Mouse (Mus musculus): ENCODE measurements around the gene Tfdp1. TPM values are rescaled to one million over a fixed set of nuclear protein-coding genes. Genes with fewer than 3 reads are reported as not detected.

Gene Tfdp1
- total and polyA plus RNA-seq, 3 experiments, result 143 to 331 (median 256) TPM

GRCm38 (mm10) chr8:13299571-13299970 is 39.0 kb upstream of the Tfdp1 start:
- Histone ChIP-seq H3K9ac (ENCODE audit: control insufficient read depth, low read depth, low read length, poor library complexity, severe bottlenecking) (no peak overlapping the region), H3K27ac (ENCODE audit: control insufficient read depth, low read depth, low read length) (no peak overlapping the region), H3K27me3 (ENCODE audit: control insufficient read depth in 1 of 2, insufficient read depth in 2 of 2, low read length in 2 of 2) (no peaks in the 10 kb centered on the region), H3K36me3 (ENCODE audit: control insufficient read depth in 1 of 2, insufficient read depth in 2 of 2, low read length in 2 of 2) (peaks cover 0 to 3% of the 10 kb centered on the region in 2 experiments; a peak in 1 of 4 replicates), H3K4me1 (ENCODE audit: control insufficient read depth in 1 of 2, insufficient read depth in 2 of 2, low read length in 2 of 2) (no peaks in the 10 kb centered on the region), H3K9me3 (replicated peaks; ENCODE audit: insufficient read depth, low read length) (no peaks in the 10 kb centered on the region), H3K79me2 (ENCODE audit: control insufficient read depth, insufficient read depth, low read length, poor library complexity) (no peaks in the 10 kb centered on the region), H3K4me3 (ENCODE audit: control insufficient read depth in 1 of 2, insufficient read depth in 1 of 2, low read depth in 2 of 2, low read length in 2 of 2) (no peak overlapping the region)
- TF ChIP-seq TBP (IDR thresholded peaks at IDR 0.05; ENCODE audit: low read depth, low read length), result no peak
- no peak for TF ChIP-seq ZMIZ1 (IDR thresholded peaks at IDR 0.05; ENCODE audit: low read depth, low read length)
- no peak for TF ChIP-seq JUND (IDR thresholded peaks at IDR 0.05; ENCODE audit: low read depth, low read length)
- TF ChIP-seq CHD1 (IDR thresholded peaks at IDR 0.05; ENCODE audit: low read depth, low read length), result no peak
- TF ChIP-seq ZNF384 (IDR thresholded peaks at IDR 0.05; ENCODE audit: low read depth, low read length), result no peak
- TF ChIP-seq MYC (IDR thresholded peaks at IDR 0.05; ENCODE audit: low read depth, low read length), result no peak
- no peak for TF ChIP-seq NRF1 (IDR thresholded peaks at IDR 0.05; ENCODE audit: insufficient read depth, low read depth, low read length, poor library complexity, severe bottlenecking)
- no peak for TF ChIP-seq HCFC1 (IDR thresholded peaks at IDR 0.05; ENCODE audit: low read depth, low read length)
- TF ChIP-seq MXI1 (IDR thresholded peaks at IDR 0.05; ENCODE audit: low read depth, low read length), result no peak
- TF ChIP-seq BHLHE40 (IDR thresholded peaks at IDR 0.05; ENCODE audit: borderline replicate concordance, low read depth, low read length), result no peak
- no peak for TF ChIP-seq KAT2A (conservative IDR thresholded peaks at IDR 0.05; ENCODE audit: low read depth, low read length)
- no peak for TF ChIP-seq MYB (IDR thresholded peaks at IDR 0.05; ENCODE audit: low read depth, low read length)
- no peak for DNase-seq (ENCODE audit: low read depth, low spot score)

GRCm38 (mm10) chr8:13301036-13301435 is 37.5 kb upstream of the Tfdp1 start:
- Histone ChIP-seq H3K79me2 (ENCODE audit: control insufficient read depth, insufficient read depth, low read length, poor library complexity) (no peaks in the 10 kb centered on the region), H3K27me3 (ENCODE audit: control insufficient read depth in 1 of 2, insufficient read depth in 2 of 2, low read length in 2 of 2) (no peaks in the 10 kb centered on the region), H3K36me3 (ENCODE audit: control insufficient read depth in 1 of 2, insufficient read depth in 2 of 2, low read length in 2 of 2) (no peaks in the 10 kb centered on the region), H3K9ac (ENCODE audit: control insufficient read depth, low read depth, low read length, poor library complexity, severe bottlenecking) (no peak overlapping the region), H3K27ac (ENCODE audit: control insufficient read depth, low read depth, low read length) (no peak overlapping the region), H3K4me1 (ENCODE audit: control insufficient read depth in 1 of 2, insufficient read depth in 2 of 2, low read length in 2 of 2) (no peaks in the 10 kb centered on the region), H3K9me3 (replicated peaks; ENCODE audit: insufficient read depth, low read length) (no peaks in the 10 kb centered on the region), H3K4me3 (ENCODE audit: control insufficient read depth in 1 of 2, insufficient read depth in 1 of 2, low read depth in 2 of 2, low read length in 2 of 2) (no peak overlapping the region)
- TF ChIP-seq CHD2 (IDR thresholded peaks at IDR 0.05; ENCODE audit: low read length) (no peak), TBP (IDR thresholded peaks at IDR 0.05; ENCODE audit: low read depth, low read length) (no peak), ZC3H11A (IDR thresholded peaks at IDR 0.05; ENCODE audit: low read depth, low read length) (no peak), KAT2A (conservative IDR thresholded peaks at IDR 0.05; ENCODE audit: low read depth, low read length) (no peak), NRF1 (IDR thresholded peaks at IDR 0.05; ENCODE audit: insufficient read depth, low read depth, low read length, poor library complexity, severe bottlenecking) (no peak), USF2 (IDR thresholded peaks at IDR 0.05; ENCODE audit: borderline replicate concordance in 1 of 2, insufficient read depth in 1 of 2, low read depth in 1 of 2, low read length in 2 of 2) (no peak), ZKSCAN1 (IDR thresholded peaks at IDR 0.05; ENCODE audit: low read depth, low read length) (no peak), POLR2AphosphoS2 (IDR thresholded peaks at IDR 0.05; ENCODE audit: low read length) (no peak), UBTF (IDR thresholded peaks at IDR 0.05; ENCODE audit: borderline replicate concordance, insufficient read depth, low read depth, low read length) (no peak), TCF12 (IDR thresholded peaks at IDR 0.05; ENCODE audit: low read depth, low read length) (no peak), MAX (IDR thresholded peaks at IDR 0.05; ENCODE audit: low read length) (no peak)
- DNase-seq (ENCODE audit: low read depth, low spot score), result no peak
